Mouse (Mus musculus) brain, embryonic 14.5 days (tissue): Measurements from ENCODE around the gene Tcp11l2.

Experiments used
- CTCF ChIP-seq: fragments of 200-500 bp; IDR thresholded peaks from 2 replicates; pipeline ENCODE4 v1.5.1; 2012; ENCODE audit warnings: inconsistent platforms, mild to moderate bottlenecking, moderate library complexity, borderline replicate concordance; ENCODE audit not compliant: insufficient read depth, insufficient read length; ENCODE audit errors: extremely low read depth
- POLR2A ChIP-seq: fragments of 200-500 bp; IDR thresholded peaks from 2 replicates; pipeline ENCODE4 v1.6.1; 2012; ENCODE audit warnings: mild to moderate bottlenecking, inconsistent platforms, borderline replicate concordance; ENCODE audit not compliant: poor library complexity, insufficient read depth, insufficient read length, severe bottlenecking; ENCODE audit errors: extremely low read depth

- TF ChIP-seq POLR2A (no peak), CTCF (no peak)
These were observed 41.0 kb upstream of the Tcp11l2 start for GRCm38 (mm10) chr10:84535458-84535857.
